Mouse (Mus musculus) hindbrain, embryonic 16.5 days (tissue): Measurements from ENCODE around the gene Cxcr4. TPM values are rescaled to one million over a fixed set of nuclear protein-coding genes. Genes with fewer than 3 reads are reported as not detected.

Source experiments
- ATAC-seq: fragments of 200-750 bp; cut with Nextera tagmentation; 2 replicates; pipeline ENCODE4 v1.8.0; 2017; ENCODE audit warnings: moderate TSS enrichment, moderate library complexity
- H3K27ac ChIP-seq: fragments of 300-500 bp; sonication (generic); 2 replicates; pipeline ENCODE4 v1.5.1; 2014; ENCODE audit warnings: low read depth, mild to moderate bottlenecking, control low read depth, low read length, moderate library complexity
- H3K27me3 ChIP-seq: fragments of 300-500 bp; sonication (generic); replicated peaks from 2 replicates; pipeline ENCODE4 v1.6.1; 2014; ENCODE audit warnings: low read length; ENCODE audit not compliant: control insufficient read depth, insufficient read depth
- H3K36me3 ChIP-seq: fragments of 300-500 bp; sonication (generic); 2 replicates; pipeline ENCODE4 v1.6.1; 2014; ENCODE audit warnings: mild to moderate bottlenecking, low read length, moderate library complexity, mixed read lengths; ENCODE audit not compliant: control insufficient read depth, insufficient read depth
- H3K4me1 ChIP-seq: fragments of 300-500 bp; sonication (generic); 2 replicates; pipeline ENCODE4 v1.6.1; 2014; ENCODE audit warnings: low read depth, low read length; ENCODE audit not compliant: control insufficient read depth, insufficient read depth
- H3K4me2 ChIP-seq: fragments of 300-500 bp; sonication (generic); 2 replicates; pipeline ENCODE4 v1.6.1; 2014; ENCODE audit warnings: mild to moderate bottlenecking, low read length, control low read depth, moderate library complexity
- H3K4me3 ChIP-seq: fragments of 300-500 bp; sonication (generic); 2 replicates; pipeline ENCODE4 v1.5.1; 2014; ENCODE audit warnings: mild to moderate bottlenecking, low read length, control low read depth, moderate library complexity
- H3K9ac ChIP-seq: fragments of 300-500 bp; sonication (generic); 2 replicates; pipeline ENCODE4 v1.6.1; 2014; ENCODE audit warnings: low read depth, mild to moderate bottlenecking, control low read depth, low read length, moderate library complexity
- H3K9me3 ChIP-seq: fragments of 300-500 bp; sonication (generic); 2 replicates; pipeline ENCODE4 v1.6.1; 2014; ENCODE audit warnings: mild to moderate bottlenecking, low read length, moderate library complexity; ENCODE audit not compliant: control insufficient read depth
- WGBS: fragments of 180-500 bp; shearing (Covaris S2); extraction: QIAGEN DNeasy Blood & Tissue Kit; methylation state at CpG from one replicate; pipeline ENCODE4 v1.1.7; 2014; 5-methylcytosine and 5-hydroxymethylcytosine counted together
- polyA plus RNA-seq: library from polyadenylated mRNA; unstranded; fragments of >200 nt; fragmentation: Nextera tagmentation; extraction: Ambion mirVana; gene quantifications from 2 replicates; pipeline ENCODE4 v1.2.1, GENCODE M21; 2015

The Cxcr4 gene
- polyA plus RNA-seq: 5.9 and 8.2 TPM in 2 replicates

DNA sequence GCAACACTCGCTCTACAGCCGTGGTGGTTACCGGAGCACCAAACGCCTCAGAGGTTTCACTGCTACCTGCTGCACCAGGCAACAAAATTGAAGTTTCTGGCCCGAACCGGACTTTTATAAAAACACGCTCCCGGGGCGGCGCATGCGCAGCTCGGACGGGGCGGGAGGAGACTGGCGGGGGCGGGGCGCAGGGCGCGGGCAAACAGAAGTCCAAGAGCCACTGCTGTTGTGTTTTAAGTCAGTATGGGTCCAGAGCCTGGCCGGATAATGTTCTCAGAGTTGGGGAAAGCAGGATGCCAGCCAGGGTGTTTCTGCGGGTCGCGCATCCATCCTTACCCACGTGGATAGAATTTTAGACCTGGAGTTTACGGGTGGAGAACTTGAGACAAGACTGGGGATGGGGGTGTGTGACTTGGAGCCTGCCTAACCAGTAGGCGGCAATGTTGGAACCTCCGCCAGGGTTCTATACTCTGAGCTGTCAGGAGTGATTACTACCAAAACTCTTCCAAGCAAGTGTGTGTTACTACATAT is at the start of gene Cxcr4:
Gene Cxcr4 (minus strand): TSS at position 83 of the 531 bp plus-strand sequence.
- peaks cover 33% of the 10 kb centered on the region for H3K4me1 ChIP-seq
- peak; percentile 82 for ATAC-seq
- no peaks in the 10 kb centered on the region for H3K36me3 ChIP-seq
- under 1% methylated on average over 27 of the region's 27 CpGs for WGBS
- 0 out of 2 replicates have a peak, but pooled peaks cover 5% of the 10 kb centered on the region for H3K27me3 ChIP-seq
- no peaks in the 10 kb centered on the region for H3K9me3 ChIP-seq
- H3K4me3 ChIP-seq: peak within 1 kb of the TSS; percentile 65
- peak within 1 kb of the TSS; percentile 94 for H3K4me2 ChIP-seq
- H3K27ac ChIP-seq: peak within 1 kb of the TSS; percentile 77
- H3K9ac ChIP-seq: peak within 1 kb of the TSS; percentile 68

DNA sequence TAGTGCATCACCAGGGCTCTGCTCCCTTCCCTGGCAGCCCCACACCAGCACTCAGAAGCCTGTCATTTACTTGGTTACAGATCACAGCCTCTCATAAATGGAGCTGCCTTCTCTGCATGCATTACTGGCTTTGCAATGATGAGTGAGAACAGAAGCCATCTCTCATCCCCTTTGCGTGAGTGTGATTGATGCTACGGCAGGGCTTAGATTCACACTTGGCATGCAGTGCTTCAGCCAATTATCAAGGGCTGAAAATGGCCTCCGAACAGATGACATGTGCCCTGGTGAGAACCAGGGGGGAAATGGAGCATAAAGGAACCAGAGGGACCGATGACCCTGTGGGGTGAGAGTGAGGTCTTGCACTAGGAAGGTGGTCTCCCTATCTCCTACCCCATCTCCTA is 47.6 kb upstream of the Cxcr4 start:
- H3K4me3 ChIP-seq: no peak overlapping the region
- no peaks in the 10 kb centered on the region for H3K27me3 ChIP-seq
- ATAC-seq: peak; percentile 73
- no peak overlapping the region for H3K27ac ChIP-seq
- no peak overlapping the region for H3K9ac ChIP-seq
- H3K4me2 ChIP-seq: no peak overlapping the region
- peaks cover 2% of the 10 kb centered on the region; the same call in 1 of the 2 replicates for H3K4me1 ChIP-seq
- 26% methylated on average over 4 of the region's 4 CpGs for WGBS
- no peaks in the 10 kb centered on the region for H3K9me3 ChIP-seq
- H3K36me3 ChIP-seq: no peaks in the 10 kb centered on the region

DNA sequence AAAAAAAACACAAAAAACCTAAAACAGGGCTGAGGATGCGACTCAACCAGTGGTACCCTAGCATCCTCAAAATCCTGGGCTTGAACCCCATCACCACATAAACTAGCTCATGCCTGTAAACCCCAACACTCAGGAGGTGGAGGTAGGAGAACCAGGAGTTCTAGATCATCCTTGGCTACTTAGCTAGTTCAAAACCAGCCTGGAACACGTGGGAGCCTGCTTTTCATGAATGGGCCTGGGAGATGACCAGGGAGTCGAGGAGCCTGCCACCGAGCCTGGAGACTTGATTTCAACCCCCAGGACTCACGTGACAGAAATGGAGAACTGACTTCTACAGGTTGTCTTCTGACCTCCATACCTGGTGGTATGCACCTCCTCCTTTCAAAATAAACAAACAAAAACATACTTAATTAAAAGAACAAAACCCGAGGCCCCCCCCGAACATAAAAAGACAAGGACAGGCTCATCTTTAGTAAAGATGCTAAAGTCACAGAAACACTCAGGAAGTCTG is 45.2 kb upstream of the Cxcr4 start:
- Histone ChIP-seq H3K4me2 (no peak overlapping the region), H3K27ac (no peak overlapping the region), H3K4me3 (no peak overlapping the region), H3K9ac (no peak overlapping the region), H3K36me3 (no peaks in the 10 kb centered on the region), H3K9me3 (no peaks in the 10 kb centered on the region), H3K4me1 (no peaks in the 10 kb centered on the region), H3K27me3 (no peaks in the 10 kb centered on the region)
- ATAC-seq: no peak
- WGBS: 91% methylated on average over 7 of the region's 7 CpGs

DNA sequence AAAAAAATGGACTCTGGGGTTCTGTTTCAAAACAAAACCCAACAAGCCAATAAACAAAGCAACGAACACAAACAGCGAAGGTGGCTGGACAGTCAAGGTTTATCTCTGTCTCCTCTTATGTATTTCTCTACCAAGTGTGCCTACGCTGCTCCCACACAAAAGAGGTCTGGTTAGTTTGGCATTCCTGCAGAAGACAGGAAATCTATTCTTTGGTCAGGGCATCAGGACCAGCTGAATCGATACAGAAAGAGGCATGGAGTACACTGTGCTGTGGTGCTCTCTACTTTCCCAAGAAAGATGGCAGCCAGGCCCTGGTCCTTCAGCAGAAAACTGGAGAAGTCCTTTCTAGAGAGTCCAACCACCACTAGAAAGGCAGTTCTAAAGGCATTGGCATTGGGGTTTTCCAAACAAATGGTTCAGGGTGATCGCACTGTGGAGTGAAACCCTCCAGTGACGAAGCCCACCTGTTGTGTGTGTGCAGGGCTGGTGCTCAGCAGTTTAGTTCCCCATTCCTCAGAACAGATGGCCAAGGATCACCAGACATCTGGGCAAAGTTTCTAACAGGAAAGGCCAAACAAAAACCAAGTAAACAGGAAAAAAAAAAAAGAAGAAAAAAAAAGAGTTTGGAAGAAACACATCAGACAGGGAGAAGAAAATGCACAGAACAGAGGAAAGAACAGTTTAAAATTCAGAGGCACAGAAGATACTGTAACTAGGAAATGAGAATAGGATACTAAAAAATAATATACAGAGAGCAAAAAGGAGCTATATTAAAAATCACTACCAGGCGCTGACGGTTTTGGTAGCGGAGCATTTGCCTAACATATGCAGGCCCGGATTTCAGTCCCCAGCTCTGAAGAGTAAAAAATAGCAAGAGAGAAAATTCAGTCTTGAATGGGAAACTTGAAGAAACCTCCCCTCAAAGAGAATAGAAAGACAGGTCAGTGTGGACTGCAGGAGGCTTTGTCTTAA is 44.5 kb upstream of the Cxcr4 start:
- ATAC-seq: no peak
- H3K4me3 ChIP-seq: no peak overlapping the region
- no peak overlapping the region for H3K4me2 ChIP-seq
- H3K36me3 ChIP-seq: no peaks in the 10 kb centered on the region
- H3K4me1 ChIP-seq: no peaks in the 10 kb centered on the region
- H3K27me3 ChIP-seq: no peaks in the 10 kb centered on the region
- H3K27ac ChIP-seq: no peak overlapping the region
- no peak overlapping the region for H3K9ac ChIP-seq
- H3K9me3 ChIP-seq: no peaks in the 10 kb centered on the region
- 89% methylated on average over 10 of the region's 10 CpGs for WGBS

DNA sequence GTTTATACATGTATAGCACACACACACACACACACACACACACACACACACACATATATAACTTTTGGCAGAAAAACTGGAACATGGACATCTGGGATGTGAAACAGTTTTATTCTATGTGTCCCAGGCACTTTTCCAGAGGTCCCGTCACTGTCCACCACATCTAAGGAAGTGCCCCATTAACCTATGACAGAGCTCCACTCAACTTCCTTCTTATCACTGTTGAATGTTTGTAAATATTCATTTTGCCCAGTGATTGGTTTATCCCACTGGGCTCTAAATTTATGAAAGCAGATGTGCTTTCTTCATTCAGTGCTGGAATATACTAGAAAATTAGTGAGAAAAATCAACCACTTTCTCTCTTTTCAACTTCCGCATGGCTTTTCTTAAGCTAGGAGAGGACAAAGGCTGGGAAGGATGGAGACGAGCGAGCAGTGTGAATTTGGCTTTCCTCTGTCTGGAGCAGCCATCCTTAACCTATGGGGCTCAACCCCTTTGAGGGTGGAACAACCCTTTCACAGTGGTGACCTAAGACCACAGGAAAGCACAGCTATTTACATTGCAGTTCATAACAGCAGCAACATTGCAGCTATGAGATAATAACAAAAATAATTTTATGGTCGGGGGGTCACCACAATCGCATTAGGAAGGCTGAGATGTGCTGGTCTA is 41.8 kb upstream of the Cxcr4 start:
- WGBS: 71% methylated on average over 6 of the region's 6 CpGs
- Histone ChIP-seq H3K4me3 (no peak overlapping the region), H3K27me3 (no peaks in the 10 kb centered on the region), H3K36me3 (no peaks in the 10 kb centered on the region), H3K27ac (no peak overlapping the region), H3K9ac (no peak overlapping the region), H3K9me3 (no peaks in the 10 kb centered on the region), H3K4me1 (no peaks in the 10 kb centered on the region), H3K4me2 (no peak overlapping the region)
- no peak for ATAC-seq

DNA sequence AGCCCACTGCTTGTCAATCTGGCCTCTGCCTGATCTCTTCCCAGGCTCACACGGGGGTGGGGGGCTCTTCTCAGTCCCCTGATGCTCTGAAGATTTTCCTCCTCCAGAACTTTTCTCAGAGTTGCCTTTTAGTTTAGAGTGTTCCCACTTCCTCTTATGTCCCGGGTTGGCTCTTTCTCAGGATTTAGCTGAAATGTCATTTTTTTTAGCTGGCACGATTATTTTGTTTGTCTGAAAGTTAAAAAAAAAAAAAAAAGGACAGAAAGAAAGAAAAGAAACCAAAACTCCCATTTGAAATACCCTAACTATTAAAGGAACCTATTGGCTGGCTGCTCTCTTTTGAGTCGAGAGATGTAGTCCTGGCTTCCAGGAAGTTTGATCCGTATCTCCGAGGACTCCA is 40.4 kb upstream of the Cxcr4 start:
- Histone ChIP-seq H3K4me3 (no peak overlapping the region), H3K27ac (no peak overlapping the region), H3K4me2 (no peak overlapping the region), H3K36me3 (no peaks in the 10 kb centered on the region), H3K4me1 (no peaks in the 10 kb centered on the region), H3K9me3 (no peaks in the 10 kb centered on the region), H3K27me3 (no peaks in the 10 kb centered on the region), H3K9ac (no peak overlapping the region)
- 83% methylated on average over 6 of the region's 6 CpGs for WGBS
- no peak for ATAC-seq

DNA sequence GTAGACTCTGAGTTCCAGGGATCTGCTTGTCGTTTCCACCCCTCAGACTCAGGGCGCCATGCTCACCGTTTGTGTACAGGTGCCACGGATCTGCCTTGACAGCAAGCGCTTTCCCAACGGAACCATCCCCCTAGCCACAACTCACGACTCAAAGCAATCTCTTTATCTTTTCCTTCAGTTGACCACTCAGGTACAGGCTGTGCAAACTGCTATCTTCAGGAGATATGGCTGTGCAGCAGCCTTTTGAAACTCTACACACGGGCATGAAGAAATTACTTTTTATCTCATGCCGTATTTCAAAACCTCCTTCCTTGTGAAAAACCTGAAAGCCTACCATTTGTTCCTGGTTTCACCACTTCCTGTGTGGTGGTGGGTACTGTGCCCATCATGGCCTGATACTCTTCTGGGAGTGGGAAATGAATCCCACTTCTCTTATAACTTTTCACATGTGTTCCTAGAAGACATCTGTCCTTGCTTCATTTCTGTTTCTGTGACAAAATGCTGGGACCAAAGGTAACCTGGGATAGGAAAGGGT is 34.1 kb upstream of the Cxcr4 start:
- no peaks in the 10 kb centered on the region for H3K9me3 ChIP-seq
- no peak overlapping the region for H3K9ac ChIP-seq
- H3K4me3 ChIP-seq: no peak overlapping the region
- no peak for ATAC-seq
- peaks cover 3% of the 10 kb centered on the region; the same call in 1 of the 2 replicates for H3K4me1 ChIP-seq
- H3K27ac ChIP-seq: no peak overlapping the region
- H3K4me2 ChIP-seq: no peak overlapping the region
- H3K36me3 ChIP-seq: no peaks in the 10 kb centered on the region
- no peaks in the 10 kb centered on the region for H3K27me3 ChIP-seq
- 89% methylated on average over 9 of the region's 9 CpGs for WGBS

DNA sequence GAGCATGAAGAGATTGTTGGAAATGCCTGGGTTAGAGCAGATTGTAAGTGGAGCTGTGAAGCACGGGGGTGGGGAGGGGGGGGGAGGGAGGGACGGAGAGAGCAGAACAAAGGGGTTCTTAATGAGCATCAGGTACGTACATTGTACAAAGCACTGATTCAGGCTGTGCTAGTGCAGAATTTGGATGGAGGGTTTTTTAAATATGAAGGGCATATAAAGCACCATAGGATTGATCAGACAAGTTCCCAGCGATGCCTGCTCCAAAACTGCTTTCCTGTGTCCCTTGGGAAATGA is 31.4 kb upstream of the Cxcr4 start:
- H3K36me3 ChIP-seq: no peaks in the 10 kb centered on the region
- peak; percentile 69 for ATAC-seq
- peaks cover 3% of the 10 kb centered on the region; the same call in 1 of the 2 replicates for H3K4me1 ChIP-seq
- no peak overlapping the region for H3K9ac ChIP-seq
- 13% methylated on average over 4 of the region's 4 CpGs for WGBS
- no peak overlapping the region for H3K4me2 ChIP-seq
- no peaks in the 10 kb centered on the region for H3K27me3 ChIP-seq
- H3K9me3 ChIP-seq: no peaks in the 10 kb centered on the region
- H3K4me3 ChIP-seq: no peak overlapping the region
- H3K27ac ChIP-seq: no peak overlapping the region
